Mouse (Mus musculus) kidney, adult 11 months (tissue): ENCODE data around the gene Prpf39.

Experiments
- DNase-seq: peaks from one replicate; pipeline ENCODE4 v3.0.0; 2022

Gene Prpf39

DNA sequence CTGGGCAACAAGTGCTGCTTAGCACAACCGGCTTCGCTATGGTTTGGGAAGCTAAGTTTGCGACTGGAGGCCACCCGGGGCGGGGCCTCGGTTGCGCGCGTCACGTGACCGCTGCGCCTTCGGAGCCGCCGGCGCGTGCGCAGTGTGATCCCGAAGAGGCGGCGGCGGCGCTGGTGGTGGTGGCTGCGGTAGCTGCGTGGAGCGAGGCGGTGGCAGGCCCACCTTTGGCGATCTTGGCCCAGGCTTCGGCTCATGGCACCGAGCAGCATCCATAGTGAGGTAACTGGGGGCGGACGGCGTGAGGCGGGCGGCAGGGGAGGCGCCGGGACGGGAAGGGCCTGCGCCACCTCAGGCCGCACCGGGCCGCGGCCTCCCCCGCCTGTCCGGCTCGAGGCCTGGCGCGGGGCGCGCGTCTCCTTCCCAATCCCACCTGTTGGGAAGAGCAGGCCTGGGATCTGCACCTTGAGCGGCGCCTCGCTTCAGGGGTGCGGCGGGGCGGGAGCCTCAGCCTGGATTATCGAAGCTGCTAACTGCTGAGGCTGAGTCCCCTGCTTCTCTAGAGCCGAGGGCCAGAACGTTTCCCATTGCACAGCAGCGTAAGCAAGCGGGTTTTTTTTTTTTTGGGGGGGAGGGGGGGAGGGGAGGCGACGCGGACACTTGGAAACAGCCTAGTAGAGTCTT is at the start of gene Prpf39:
Gene Prpf39, plus strand, starts transcription at position 144 of the 681 bp plus-strand sequence.
- DNase-seq: peak; percentile 85

DNA sequence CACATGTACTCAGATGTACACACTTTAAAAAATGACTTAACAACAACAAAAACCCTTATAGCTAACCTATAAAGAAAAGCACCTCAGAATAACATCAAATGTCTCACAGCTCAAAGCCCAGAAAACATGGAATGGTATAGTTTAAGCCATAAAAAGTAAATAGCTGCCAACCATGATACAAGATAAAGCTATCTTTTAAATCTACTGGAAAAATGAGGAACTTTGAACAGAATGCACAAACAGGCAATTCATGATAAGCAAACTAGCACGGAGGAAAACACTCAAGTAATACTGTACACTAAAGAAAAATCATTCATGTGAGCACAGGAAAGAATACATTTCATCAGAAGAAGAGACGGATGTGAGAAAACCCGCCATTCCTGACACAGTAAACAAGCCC is 28.4 kb upstream of the Prpf39 start:
- DNase-seq: no peak

DNA sequence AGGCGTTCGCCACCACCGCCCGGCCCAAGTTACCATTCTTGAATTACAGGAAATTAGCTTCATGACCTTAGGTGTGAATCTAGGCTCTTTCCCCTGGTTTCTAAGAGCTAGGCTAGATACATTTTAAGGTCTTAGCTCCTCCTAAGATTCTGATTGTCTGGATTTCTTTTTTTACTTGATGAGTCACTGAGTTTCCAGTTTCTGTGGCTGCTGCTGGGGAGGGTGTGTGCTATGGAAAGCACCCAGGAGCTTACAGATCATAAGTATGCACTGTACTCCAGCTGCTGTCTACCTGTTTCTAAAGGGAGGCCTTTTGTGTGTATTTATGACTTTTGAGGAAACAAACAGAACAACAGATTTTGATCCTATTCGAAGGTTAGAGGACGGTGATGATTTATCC is 13.3 kb upstream of the Prpf39 start:
- no peak for DNase-seq

DNA sequence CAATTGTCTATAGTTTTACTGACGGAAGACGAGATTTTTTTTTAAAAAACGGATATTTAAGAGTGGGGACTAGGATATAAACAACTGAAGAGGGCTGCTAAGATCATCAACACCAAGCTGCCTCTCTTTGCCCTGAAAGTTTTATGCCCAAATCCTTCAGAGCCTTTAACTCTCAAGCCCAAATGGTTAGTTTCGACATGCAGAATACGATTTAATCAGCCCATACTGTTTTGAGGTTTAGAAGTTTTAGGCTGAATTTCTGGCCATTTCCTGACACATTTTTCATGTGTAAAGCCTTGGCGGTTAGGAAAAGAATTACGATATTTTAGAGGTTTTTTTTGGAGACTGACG is 319 bp upstream of the Prpf39 start:
- DNase-seq: peak; percentile 4

DNA sequence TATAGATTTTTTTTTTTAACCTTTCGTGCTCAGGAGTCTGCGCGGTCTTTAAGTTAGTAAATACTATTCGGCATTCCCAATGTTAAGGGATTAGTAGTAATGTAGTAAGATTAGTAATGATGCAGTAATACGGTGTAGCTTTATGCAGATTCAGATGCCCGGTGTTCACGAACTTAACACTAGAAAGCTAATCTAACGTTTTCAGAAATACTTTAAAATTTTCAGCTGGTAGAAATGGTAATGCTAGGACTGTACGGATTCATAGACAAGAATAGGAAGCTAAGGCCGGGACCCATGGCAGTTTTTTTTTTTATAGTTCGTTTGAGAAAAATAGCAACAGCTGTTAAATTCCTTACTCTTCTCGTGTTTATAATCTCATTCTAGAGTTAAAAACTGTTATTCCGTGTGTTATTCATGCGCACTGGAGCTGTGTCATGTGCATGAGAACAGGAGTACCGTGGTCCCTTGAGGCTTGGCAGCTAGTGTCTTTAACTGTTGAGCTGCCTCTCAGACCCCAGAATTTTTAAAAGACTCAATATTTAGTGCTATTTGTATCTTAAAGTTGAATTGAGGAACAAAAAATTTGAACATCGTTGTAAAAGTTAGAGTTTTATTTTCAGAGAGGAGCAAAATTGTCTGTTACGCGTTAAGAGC is 886 bp downstream of the Prpf39 start:
- DNase-seq: no peak

DNA sequence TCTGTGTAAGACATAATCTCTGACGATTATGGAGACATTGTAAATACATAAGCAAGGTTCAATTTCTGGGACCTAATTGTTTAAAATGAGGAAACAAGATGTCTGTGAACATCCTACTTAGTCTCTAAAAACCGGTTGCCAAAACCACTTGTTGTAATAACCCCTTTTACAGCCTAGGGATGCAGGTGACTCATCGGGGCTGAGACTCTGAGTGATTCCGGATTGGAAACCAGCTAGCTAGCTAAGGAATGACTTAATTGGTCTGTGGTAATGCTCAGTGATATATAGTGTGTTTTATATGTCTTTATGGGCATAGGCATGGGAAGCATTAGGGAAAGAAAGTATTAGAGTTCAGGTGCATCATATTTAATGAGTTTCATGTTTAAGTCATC is 1.4 kb downstream of the Prpf39 start:
- DNase-seq: no peak

DNA sequence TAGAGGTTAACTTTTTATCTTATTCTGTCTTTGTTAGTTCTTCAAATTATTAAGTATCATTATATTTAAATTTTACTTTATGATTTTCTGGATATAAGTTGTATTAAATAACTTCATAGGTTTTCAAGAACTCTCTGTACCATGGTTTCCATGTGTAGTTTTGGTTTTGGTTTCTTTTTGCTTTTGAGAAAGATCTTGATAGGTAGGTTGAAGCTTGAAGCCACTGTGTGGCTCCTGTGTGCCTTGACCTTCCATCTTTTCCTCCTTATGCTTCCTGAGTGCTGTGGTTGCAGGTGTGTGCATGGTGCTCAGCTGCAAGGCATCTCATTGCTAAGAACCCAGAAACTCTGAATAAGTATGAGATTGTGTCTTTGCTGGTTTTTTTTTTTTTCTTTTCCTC is 12.7 kb downstream of the Prpf39 start:
- no peak for DNase-seq

DNA sequence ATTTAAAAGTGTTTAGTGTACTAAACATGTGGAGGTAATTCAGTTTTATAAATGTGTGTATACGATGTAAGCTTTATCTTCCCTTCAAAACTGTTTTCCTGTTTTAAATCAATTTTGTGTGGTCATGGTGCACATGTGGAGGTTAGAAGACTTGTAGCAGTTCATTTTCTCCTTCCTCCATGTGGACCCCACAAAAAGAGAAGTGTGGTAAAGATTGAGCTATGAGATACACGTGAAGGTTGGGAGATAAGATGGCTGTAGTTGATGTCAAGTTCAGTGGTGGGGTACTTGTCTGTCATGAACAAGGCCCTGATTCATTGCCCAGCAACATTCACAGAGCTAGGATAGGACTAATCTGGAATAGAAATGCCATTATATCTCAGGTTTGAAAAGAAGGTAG is 22.1 kb downstream of the Prpf39 start:
- no peak for DNase-seq

DNA sequence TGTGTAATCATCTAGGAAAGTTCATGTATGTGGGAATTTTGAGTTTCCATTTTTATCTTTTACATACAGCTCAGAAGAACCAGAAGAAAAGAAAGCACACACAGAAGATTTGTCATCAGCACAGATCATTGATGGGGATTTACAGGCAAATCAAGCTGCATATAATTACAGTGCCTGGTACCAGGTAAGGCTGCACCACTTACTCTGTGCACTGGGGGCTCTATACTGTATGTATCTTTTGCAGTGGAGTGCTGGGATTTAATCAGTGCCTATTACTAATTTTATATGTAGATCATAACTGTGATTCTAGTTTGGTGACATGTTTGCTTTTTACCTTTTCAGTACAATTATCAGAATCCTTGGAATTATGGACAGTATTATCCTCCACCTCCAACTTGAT is 24.9 kb downstream of the Prpf39 start:
- no peak for DNase-seq

DNA sequence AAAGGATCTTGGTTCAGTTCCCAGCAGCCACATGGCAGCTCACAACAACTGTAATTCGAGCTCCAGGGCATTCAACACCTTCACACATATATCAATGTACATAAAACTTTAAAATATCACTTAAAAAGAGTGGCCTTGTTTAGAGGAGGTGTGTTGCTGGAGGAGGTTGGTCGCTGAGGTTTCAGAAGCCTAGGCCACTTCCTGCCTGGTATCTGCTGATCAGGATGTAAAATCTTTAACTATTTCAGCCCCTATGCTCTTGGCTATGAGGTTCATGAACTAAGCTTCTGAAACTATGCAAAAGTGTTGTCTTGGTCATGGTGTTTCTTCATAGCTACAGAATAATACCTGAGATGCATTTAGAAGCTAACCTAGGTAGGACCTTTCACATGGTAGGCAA is 29.1 kb downstream of the Prpf39 start:
- DNase-seq: no peak

DNA sequence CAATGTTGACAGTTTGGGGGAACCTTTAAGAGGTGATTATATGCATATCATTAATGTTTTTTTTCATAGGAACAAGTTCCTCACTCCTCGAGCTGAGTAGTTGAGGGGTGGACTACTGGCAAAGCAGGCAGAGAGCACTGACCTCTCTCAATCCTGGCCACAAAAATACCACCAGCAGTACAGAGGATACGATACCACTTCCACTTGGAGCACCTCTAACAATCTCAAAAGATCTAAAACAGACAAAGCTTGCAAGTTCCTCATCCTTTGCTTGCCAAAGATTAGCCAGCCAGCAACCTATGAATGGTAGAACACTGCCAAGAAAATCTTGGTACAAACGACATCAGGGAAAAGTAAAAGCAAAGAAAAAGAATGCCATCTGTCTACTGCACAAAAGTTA is 30.1 kb downstream of the Prpf39 start:
- no peak for DNase-seq

DNA sequence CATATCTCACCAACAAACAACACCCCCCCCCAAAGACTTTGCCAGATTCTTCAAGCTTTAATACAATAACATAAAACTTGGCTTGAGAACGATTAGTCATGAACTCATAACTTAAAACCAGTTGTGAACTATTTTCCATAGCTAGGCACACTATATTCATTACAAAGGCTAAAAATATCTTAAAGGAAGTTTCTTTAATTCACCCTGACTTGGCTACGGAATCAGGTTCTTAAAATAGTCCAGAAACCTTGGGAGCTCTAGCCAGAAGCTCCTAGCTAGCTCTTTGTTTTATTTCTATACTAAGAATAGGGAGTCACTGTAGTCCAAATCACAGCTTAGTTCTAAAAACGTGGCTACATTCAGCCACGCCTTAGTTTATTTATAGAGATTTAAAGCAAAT is 32.3 kb downstream of the Prpf39 start:
- no peak for DNase-seq

DNA sequence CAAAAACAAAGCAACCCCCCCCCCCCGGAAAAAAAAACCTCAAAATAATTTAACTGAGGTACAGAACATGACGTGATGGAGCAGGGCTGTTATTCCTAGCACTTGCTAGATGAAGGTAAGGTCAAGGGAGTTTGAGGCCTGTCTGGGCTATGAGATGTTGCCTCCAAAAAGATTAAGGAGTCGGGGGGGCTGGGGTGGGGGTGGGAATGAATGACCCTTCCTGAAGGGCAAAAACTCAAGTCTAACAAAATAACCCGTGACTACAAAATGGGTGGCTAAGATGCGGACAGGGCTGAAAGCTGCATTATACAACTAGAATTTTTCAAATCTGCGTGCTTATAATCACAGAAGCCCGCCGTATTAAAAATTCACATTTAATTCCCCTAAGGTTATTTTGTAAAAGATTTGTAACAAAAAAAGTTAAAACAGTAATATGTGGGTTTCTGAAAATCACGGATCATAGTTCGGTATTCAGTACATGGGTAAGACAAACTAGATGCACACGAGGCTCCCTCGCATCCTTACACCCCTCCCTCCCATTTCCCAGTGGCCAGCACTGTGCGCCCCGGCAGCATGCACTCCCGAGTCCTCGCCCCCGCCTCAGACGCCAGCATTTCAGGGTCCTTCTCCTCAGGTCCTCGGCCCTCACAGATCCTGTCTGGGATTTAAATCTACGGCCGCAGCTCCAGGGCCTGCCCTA is 36.9 kb downstream of the Prpf39 start:
- no peak for DNase-seq

DNA sequence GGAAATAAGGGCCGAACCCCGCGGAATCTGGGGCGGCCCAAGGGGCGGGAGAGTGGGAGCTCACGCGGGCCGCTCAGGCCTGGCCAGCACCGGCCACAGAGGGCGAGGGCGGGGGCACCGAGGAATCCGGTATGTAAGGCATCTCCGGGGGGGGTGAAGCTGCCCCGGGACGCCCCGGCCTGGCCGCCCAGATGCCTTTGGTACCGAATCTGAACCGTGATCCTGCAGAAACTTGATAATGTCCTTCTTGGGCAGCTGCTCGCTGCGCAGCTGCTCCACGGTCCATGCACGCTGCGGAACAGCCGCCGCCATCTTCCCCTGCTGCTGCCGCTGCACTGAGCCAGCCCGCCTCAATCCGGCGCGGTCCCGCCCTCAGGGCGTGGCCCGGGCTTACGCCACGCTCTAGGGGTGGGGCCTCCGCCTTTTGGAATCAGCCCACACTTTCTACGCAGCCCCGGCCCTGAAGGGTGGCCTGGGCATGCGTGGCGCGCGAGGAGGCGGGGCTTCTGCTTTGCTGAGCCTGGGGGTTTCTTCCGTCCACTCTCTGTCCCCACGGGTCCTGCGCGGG is 37.6 kb downstream of the Prpf39 start, which contains the start of gene Fkbp3:
Gene Fkbp3, minus strand, starts transcription at position 397 of the 568 bp plus-strand sequence.
- DNase-seq: peak; percentile 96

DNA sequence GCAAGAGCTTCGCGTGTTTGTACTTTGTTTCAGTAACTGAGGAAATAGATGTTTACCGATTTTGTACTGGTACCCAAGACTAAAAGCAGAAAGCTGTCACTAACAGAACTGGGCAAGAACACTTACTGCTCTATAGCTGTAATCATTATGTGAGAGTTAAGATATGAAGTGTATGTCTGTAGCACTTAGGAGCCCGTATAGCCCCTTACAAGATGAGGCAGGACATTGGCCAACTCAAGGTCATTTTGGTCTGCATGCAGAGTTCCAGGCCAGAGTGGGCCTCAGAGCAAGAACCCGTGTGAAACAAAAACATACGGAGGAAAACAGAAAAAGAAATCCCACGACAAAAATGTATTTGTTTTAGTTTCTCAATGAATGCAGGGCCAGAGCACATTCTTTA is 38.5 kb downstream of the Prpf39 start:
- no peak for DNase-seq

DNA sequence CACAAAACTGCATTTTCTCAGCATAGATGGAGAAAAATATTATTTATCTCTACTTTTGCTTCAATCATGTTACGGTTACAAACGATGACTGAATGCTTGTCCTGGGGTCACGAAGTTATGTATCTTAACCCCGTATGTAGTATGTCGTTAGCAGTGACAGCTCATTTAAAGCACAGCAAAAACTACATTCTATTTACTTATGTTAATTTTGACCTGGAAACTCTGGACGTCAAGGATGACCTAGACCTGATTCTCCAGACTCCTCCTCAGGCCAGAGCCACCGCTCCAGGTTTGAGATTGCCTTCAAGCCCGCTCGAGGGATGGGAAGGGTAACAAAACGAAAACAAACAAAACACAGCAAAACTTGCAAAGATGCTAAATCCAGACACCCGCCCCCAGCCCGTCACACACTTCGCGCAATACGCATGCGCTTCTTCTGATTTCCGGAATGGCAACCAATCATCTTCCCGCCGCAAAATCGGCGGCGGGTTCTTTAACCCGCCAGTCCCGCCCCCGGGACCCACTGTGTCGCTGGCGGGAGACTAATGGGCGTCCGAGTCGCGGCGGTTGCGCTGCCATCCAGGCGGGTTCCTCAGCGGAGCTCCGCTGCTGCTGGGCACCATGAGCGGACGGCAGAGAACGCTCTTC is 39.1 kb downstream of the Prpf39 start, which contains the start of gene Fancm:
Gene Fancm, plus strand, starts transcription at position 519 of the 648 bp plus-strand sequence.
- DNase-seq: peak; percentile 89

DNA sequence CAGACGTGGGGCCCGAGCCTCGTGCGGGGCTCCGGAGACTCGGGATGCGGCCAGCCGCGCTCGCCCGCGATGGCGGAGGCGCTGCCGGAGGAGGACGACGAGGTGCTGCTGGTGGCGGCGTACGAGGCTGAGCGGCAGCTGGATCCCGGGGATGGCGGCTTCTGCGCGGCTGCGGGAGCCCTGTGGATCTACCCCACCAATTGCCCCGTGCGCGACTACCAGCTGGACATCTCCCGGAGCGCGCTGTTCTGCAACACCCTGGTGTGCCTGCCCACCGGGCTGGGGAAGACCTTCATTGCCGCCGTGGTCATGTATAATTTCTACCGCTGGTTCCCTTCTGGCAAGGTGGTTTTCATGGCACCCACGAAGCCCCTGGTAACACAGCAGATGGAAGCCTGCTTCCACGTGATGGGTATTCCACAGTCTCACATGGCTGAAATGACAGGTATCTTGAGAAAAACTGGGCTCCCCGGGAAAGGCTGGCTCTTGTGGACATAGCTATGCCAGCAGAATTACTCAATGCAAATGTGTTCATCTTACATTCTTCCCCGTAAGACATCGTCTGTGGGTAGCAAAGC is 39.7 kb downstream of the Prpf39 start:
- no peak for DNase-seq

DNA sequence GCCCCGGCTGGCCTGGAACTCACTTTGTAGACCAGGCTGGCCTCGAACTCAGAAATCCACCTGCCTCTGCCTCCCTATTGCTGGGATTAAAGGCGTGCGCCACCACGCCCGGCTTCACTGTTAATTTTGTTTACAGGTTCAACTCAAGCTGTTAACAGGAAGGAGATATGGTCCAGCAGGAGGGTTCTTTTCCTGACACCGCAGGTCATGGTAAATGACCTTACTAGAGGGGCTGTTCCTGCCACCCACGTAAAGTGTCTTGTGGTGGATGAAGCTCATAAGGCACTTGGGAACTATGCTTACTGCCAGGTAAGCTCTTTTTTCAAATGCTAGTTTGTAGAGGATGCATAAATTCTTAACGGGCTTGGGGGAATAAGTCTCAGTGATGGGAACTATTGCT is 40.8 kb downstream of the Prpf39 start:
- DNase-seq: no peak

DNA sequence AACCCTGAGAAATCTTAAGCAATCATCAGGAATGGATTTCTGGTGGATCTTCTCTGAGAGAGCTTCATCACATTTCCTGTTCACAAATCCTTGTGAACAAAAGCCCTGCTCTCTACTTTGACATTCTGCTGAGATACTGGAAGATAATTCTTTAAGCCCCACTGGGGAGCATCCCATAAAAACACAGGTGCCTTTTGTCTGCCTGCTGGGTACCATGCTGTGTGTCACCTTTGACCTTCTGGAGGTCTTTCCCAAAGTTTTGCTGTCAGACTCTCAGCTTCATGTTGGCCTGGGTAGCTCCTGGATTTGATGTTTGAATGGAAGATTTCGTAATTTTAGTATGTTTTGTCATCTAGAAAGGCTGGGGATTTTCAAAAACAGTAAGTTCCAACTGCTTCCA is 72.6 kb downstream of the Prpf39 start:
- no peak for DNase-seq

DNA sequence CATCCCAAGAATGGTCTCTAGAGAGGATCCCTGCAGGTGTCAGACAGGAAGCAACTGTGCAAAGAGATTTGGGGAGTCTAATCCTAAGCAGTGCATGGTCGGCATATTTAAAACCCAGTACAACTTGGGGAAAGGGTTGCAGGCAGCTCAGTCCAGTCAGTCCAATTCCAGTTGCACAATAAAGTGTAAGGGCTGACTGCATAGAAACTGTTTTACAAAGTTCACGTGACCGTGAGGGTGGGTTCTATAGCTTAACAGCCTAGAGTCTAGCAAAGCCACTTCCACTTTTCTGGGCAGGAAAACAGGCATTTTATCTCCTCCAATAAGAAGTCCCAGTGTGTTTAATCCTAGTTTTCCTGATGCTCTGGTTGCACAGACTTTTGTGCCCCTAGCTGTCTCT is 75.4 kb downstream of the Prpf39 start:
- no peak for DNase-seq

DNA sequence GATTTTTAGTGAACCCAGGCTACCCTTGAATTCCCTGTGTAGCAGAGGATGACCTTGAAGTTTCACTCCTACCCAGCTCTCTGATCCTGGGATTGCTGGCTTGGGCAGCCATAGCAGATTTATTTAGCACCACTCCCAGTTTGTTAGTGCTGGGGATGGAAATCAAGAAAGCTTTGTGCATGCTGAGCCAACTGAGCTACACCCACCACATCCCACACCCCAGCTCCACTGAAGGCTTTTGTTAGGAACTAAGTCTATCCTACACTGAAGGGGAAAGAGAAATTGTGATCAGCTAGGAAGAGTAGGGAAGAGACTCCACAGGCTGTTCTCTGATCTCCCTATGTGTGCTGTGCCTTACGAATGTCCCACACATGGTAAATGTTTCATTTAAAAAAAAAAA is 76.7 kb downstream of the Prpf39 start:
- DNase-seq: no peak
